7 mouse cellular contexts compared by ENCODE assay signal in the genomic region with DNA sequence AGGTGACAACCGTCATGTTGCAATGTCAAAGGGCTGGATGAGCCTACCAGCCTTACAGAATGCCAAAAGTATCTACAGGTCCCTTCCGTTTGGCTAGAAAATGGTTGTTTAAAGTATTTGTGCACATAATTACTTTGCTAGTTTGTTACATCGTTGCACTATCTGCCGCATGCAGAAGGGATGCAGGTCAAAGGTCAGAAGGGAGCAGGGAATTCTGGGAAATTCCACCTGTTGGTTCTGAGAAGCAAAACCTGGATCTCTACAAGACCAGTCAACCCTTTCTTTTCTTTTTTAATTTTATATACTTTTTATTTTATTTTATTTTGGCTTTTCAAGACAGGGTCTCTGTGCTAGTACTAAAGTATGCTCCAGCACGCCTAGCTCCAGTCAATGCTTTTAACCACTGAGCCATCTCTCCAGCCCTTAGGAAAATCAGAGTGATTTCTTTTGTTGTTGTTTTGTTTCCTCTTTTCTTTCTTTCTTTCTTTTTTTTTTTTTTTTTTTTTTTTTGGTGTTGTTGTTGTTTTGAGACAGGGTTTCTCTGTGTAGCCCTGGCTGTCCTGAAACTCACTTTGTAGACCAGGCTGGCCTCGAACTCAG. TPM values are rescaled to one million over a fixed set of nuclear protein-coding genes. Genes with fewer than 3 reads are reported as not detected.
DNase-seq lines count a peak whose midpoint lies in the region; ATAC-seq and TF ChIP-seq lines count a peak whose summit lies in the region.

No protein-coding gene starts in this region.

- peak overlapping the region; percentile 91 for H3K4me3 ChIP-seq in lung, embryonic 16.5 days (ENCODE audit: low read length)
- peak overlapping the region; percentile 96 for H3K4me3 ChIP-seq in forebrain, embryonic 12.5 days (replicated peaks)
- H3K4me3 ChIP-seq in limb, embryonic 10.5 days = peak overlapping the region; percentile 84
- H3K4me3 ChIP-seq in small intestine, adult 2 months (ENCODE audit: low read depth, low read length) = 0 out of 2 replicates have a peak overlapping the region, but pooled peaks have one; percentile 87

- H3K4me2 ChIP-seq in lung, embryonic 16.5 days (ENCODE audit: low read depth, low read length) = peak overlapping the region; percentile 78
- no peak overlapping the region for H3K4me2 ChIP-seq in forebrain, embryonic 12.5 days

- no peak for ATAC-seq in lung, embryonic 16.5 days (ENCODE audit: low read depth)
- ATAC-seq in forebrain, embryonic 12.5 days (ENCODE audit: low FRiP score) = no peak

- peaks cover 9% of the 10 kb centered on the region for H3K4me1 ChIP-seq in lung, embryonic 16.5 days (replicated peaks; ENCODE audit: control insufficient read depth, insufficient read depth, low read length)
- H3K4me1 ChIP-seq in forebrain, embryonic 12.5 days = peaks cover 24% of the 10 kb centered on the region
- peaks cover 23% of the 10 kb centered on the region for H3K4me1 ChIP-seq in limb, embryonic 10.5 days
- peaks cover 16% of the 10 kb centered on the region for H3K4me1 ChIP-seq in small intestine, adult 2 months (ENCODE audit: control insufficient read depth, insufficient read depth, insufficient read length, low read length)

- no peak overlapping the region; the same call in 1 of the 2 replicates for H3K9ac ChIP-seq in lung, embryonic 16.5 days (ENCODE audit: low read length)
- no peak overlapping the region for H3K9ac ChIP-seq in forebrain, embryonic 12.5 days

- H3K27ac ChIP-seq in lung, embryonic 16.5 days (ENCODE audit: low read length) = peak overlapping the region; percentile 98
- H3K27ac ChIP-seq in forebrain, embryonic 12.5 days = peak overlapping the region; percentile 97
- peak overlapping the region; percentile 92 for H3K27ac ChIP-seq in limb, embryonic 10.5 days
- peak overlapping the region; percentile 82 for H3K27ac ChIP-seq in small intestine, adult 2 months (ENCODE audit: insufficient read depth, low read depth, low read length)

- WGBS in lung, embryonic 16.5 days = 86% methylated on average over 6 of the region's 6 CpGs
- WGBS in forebrain, embryonic 12.5 days = 95% methylated on average over 6 of the region's 6 CpGs
- WGBS in limb, embryonic 10.5 days = 91% methylated on average over 6 of the region's 6 CpGs
- 80% methylated on average over 6 of the region's 6 CpGs for WGBS in small intestine, adult 2 months

- no peaks in the 10 kb centered on the region for H3K36me3 ChIP-seq in lung, embryonic 16.5 days (ENCODE audit: control insufficient read depth, insufficient read depth, low read length)
- peaks cover 16% of the 10 kb centered on the region for H3K36me3 ChIP-seq in forebrain, embryonic 12.5 days (replicated peaks)
- peaks cover 20% of the 10 kb centered on the region for H3K36me3 ChIP-seq in limb, embryonic 10.5 days
- peaks cover 6% of the 10 kb centered on the region for H3K36me3 ChIP-seq in small intestine, adult 2 months (ENCODE audit: control insufficient read depth, insufficient read depth, low read length)

- no peaks in the 10 kb centered on the region for H3K9me3 ChIP-seq in lung, embryonic 16.5 days (ENCODE audit: control insufficient read depth, low read length)
- no peaks in the 10 kb centered on the region for H3K9me3 ChIP-seq in forebrain, embryonic 12.5 days
- no peaks in the 10 kb centered on the region for H3K9me3 ChIP-seq in limb, embryonic 10.5 days (replicated peaks)

- H3K27me3 ChIP-seq in lung, embryonic 16.5 days (ENCODE audit: control insufficient read depth, insufficient read depth, low read depth, low read length) = no peaks in the 10 kb centered on the region
- no peaks in the 10 kb centered on the region for H3K27me3 ChIP-seq in forebrain, embryonic 12.5 days
- no peaks in the 10 kb centered on the region for H3K27me3 ChIP-seq in limb, embryonic 10.5 days (ENCODE audit: low read depth, poor library complexity, severe bottlenecking)
- H3K27me3 ChIP-seq in small intestine, adult 2 months (ENCODE audit: control insufficient read depth, insufficient read depth, low read length) = no peaks in the 10 kb centered on the region

- TF ChIP-seq POLR2A in small intestine, adult 2 months (IDR thresholded peaks at IDR 0.05; ENCODE audit: low read depth, low read length) = no peak

- no peak for DNase-seq in lung, postnatal 4 days
- no peak for DNase-seq in limb, embryonic 10.5 days (ENCODE audit: low spot score)
- DNase-seq in right cerebral cortex, postnatal 36 days (ENCODE audit: low spot score in 2 of 2) = no peak
- DNase-seq in retina, postnatal 1 day = no peak

- TF ChIP-seq CTCF in small intestine, adult 2 months (IDR thresholded peaks at IDR 0.05; ENCODE audit: extremely low read depth, insufficient read length, insufficient replicate concordance, low read depth, low read length) = no peak

RNA-seq across cellular contexts. Expression of gene Zmiz2, which starts 0.6 kb away (rescaled TPM):
- 9.3 and 10.9 TPM in 2 replicates for polyA plus RNA-seq in lung, embryonic 16.5 days (2015; fragmentation: Nextera tagmentation; extraction: Ambion mirVana)
- 22.8 and 26.0 TPM in 2 replicates for polyA plus RNA-seq in forebrain, embryonic 12.5 days (2016; fragmentation: Nextera tagmentation; extraction: Ambion mirVana)
- 10.9 and 12.4 TPM in 2 replicates for polyA plus RNA-seq in limb, embryonic 10.5 days (2016; fragmentation: Nextera tagmentation; extraction: Ambion mirVana)
- 68.7 and 85.9 TPM in 2 replicates for polyA plus RNA-seq in small intestine, adult 2 months (2012; rRNA removed)

RNA-seq across cellular contexts. Expression of gene Ppia, which starts 27.0 kb away (rescaled TPM):
- polyA plus RNA-seq in lung, embryonic 16.5 days (2015; fragmentation: Nextera tagmentation; extraction: Ambion mirVana) = 5,388 and 5,620 TPM in 2 replicates
- polyA plus RNA-seq in forebrain, embryonic 12.5 days (2016; fragmentation: Nextera tagmentation; extraction: Ambion mirVana) = 4,594 and 4,665 TPM in 2 replicates
- 5,840 and 6,698 TPM in 2 replicates for polyA plus RNA-seq in limb, embryonic 10.5 days (2016; fragmentation: Nextera tagmentation; extraction: Ambion mirVana)
- 275 and 276 TPM in 2 replicates for polyA plus RNA-seq in small intestine, adult 2 months (2012; rRNA removed)

RNA-seq across cellular contexts. Expression of gene H2afv, which starts 56.0 kb away (rescaled TPM):
- 581 and 621 TPM in 2 replicates for polyA plus RNA-seq in lung, embryonic 16.5 days (2015; fragmentation: Nextera tagmentation; extraction: Ambion mirVana)
- 853 and 916 TPM in 2 replicates for polyA plus RNA-seq in forebrain, embryonic 12.5 days (2016; fragmentation: Nextera tagmentation; extraction: Ambion mirVana)
- polyA plus RNA-seq in limb, embryonic 10.5 days (2016; fragmentation: Nextera tagmentation; extraction: Ambion mirVana) = 583 and 781 TPM in 2 replicates
- polyA plus RNA-seq in small intestine, adult 2 months (2012; rRNA removed) = 63.8 and 141 TPM in 2 replicates

Comparison
In these comparisons a context has a peak if more than half of its experiments do, and no peak if none do; other contexts are left out.
1. RNA of gene Ppia, which starts 27.0 kb away (polyA plus RNA-seq): 5,840 to 6,698 TPM in limb, embryonic 10.5 days, 5,388 to 5,620 TPM in lung, embryonic 16.5 days and 4,594 to 4,665 TPM in forebrain, embryonic 12.5 days; 275 to 276 TPM in small intestine, adult 2 months; every median in the first group is over 10 times any median in the second.
2. Peak in every context shown above with its lines, with median percentiles within 50 percentile points of each other: H3K27ac ChIP-seq and H3K4me3 ChIP-seq.